Mouse (Mus musculus) bone marrow, adult 2 months (tissue): ENCODE data around the gene Tbc1d4.

Experiments
- CTCF ChIP-seq: fragments of 200-500 bp; IDR thresholded peaks from 2 replicates; pipeline ENCODE4 v1.5.1; 2011; ENCODE audit warnings: low read length, control low read depth; ENCODE audit not compliant: control insufficient read depth, insufficient read depth
- POLR2A ChIP-seq: fragments of 200-500 bp; IDR thresholded peaks from 2 replicates; pipeline ENCODE4 v1.6.1; 2011; ENCODE audit warnings: low read depth, mild to moderate bottlenecking, control low read depth, low read length, borderline replicate concordance; ENCODE audit not compliant: control insufficient read depth

DNA sequence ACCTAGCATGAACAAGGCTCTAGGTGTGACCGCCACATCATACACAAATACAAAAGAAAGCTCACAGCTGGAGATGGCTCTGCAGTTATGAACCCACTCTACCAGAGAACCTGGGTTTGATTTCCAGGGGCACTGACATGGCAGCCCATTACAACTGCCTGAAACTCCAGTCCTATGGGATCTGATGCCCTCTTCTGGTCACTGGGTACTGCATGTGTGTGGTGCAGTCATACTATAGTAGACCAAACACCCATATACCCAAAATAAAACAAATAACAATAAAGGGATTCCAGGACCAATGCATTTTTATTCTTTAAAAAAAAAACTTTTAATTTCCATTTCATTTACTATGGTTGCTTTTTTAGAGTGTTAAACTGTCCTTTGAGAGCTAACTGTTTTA, 26.8 kb upstream of the Tbc1d4 start:
- no peak for TF ChIP-seq CTCF
- no peak for TF ChIP-seq POLR2A
